Mouse (Mus musculus): ENCODE results near the gene Mical3. TPM values are rescaled to one million over a fixed set of nuclear protein-coding genes. Genes with fewer than 3 reads are reported as not detected.

Mical3 gene
- polyA plus RNA-seq, 1 experiment: 67.4 TPM

- Histone ChIP-seq H3K27ac (ENCODE audit: insufficient read depth, low read length) (no peak overlapping the region), H3K4me1 (ENCODE audit: control insufficient read depth, insufficient read depth, low read length) (0 out of 2 replicates have a peak, but pooled peaks cover 1% of the 10 kb centered on the region), H3K4me3 (ENCODE audit: insufficient read depth, low read length) (no peak overlapping the region)
- TF ChIP-seq POLR2A (IDR thresholded peaks at IDR 0.05; ENCODE audit: extremely low read depth, insufficient read depth, low read length): no peak
Observed at GRCm38 (mm10) chr6:121017436-121018031, 113.3 kb downstream of the Mical3 start.

- TF ChIP-seq POLR2A (IDR thresholded peaks at IDR 0.05; ENCODE audit: extremely low read depth, insufficient read depth, low read length) (no peak), CTCF (IDR thresholded peaks at IDR 0.05; ENCODE audit: extremely low read depth, insufficient read depth, low read length) (no peak)
- Histone ChIP-seq H3K4me1 (ENCODE audit: control insufficient read depth, insufficient read depth, low read length) (0 out of 2 replicates have a peak, but pooled peaks cover 1% of the 10 kb centered on the region), H3K4me3 (ENCODE audit: insufficient read depth, low read length) (no peak overlapping the region), H3K27ac (ENCODE audit: insufficient read depth, low read length) (no peak overlapping the region)
Observed at GRCm38 (mm10) chr6:121016097-121016496, 114.7 kb downstream of the Mical3 start.

- no peak for TF ChIP-seq POLR2A (IDR thresholded peaks at IDR 0.05; ENCODE audit: extremely low read depth, insufficient read depth, low read length)
- no peak for TF ChIP-seq CTCF (IDR thresholded peaks at IDR 0.05; ENCODE audit: extremely low read depth, insufficient read depth, low read length)
- Histone ChIP-seq H3K4me3 (ENCODE audit: insufficient read depth, low read length) (no peak overlapping the region), H3K4me1 (ENCODE audit: control insufficient read depth, insufficient read depth, low read length) (0 out of 2 replicates have a peak, but pooled peaks cover 1% of the 10 kb centered on the region), H3K27ac (ENCODE audit: insufficient read depth, low read length) (no peak overlapping the region)
Observed at GRCm38 (mm10) chr6:121014339-121014738, 116.5 kb downstream of the Mical3 start.

DNA sequence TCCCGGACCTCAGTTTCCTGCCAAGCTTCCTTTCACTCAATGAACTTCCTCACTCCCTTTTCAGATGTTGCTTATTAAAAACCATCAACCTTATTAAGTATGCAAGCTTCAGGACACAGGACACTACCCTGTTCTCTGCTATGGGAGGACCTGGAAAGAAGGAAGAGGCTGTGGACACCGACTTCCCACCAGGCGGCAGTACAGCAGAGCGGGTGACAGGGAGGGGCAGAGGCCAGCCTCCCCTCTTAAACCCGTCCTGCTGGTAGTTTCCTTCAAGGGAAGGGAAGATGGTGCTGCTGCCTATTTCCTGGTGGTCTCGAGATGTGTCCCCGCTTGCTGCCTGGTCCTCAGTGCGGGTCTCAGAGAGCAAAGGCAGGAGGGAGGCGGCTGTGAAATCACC lies 117.0 kb downstream of the Mical3 start:
- no peak overlapping the region for H3K27ac ChIP-seq (ENCODE audit: insufficient read depth, low read length)
- TF ChIP-seq POLR2A (IDR thresholded peaks at IDR 0.05; ENCODE audit: extremely low read depth, insufficient read depth, low read length) (no peak), CTCF (IDR thresholded peaks at IDR 0.05; ENCODE audit: extremely low read depth, insufficient read depth, low read length) (peak; percentile 54)
- H3K4me1 ChIP-seq (ENCODE audit: control insufficient read depth, insufficient read depth, low read length): 0 out of 2 replicates have a peak, but pooled peaks cover 1% of the 10 kb centered on the region

DNA sequence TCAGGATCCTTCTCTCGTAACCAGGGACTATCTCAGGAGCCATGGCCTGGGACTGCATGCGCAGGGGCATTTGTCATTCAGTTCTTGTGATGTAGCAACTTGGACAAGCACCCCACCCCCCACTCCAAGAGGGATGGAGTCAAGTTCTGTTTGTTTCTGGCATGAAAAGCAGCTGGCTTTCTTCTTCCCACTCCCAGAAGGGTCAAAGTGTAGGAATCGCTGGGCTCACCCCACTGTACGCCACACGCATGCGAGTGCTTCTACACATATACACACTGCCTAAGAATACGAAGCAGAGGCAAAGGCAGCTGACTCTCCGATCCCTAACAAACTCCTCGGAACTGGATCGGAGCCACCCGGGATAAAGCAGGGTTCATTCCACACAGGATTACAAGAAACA lies 119.1 kb downstream of the Mical3 start:
- H3K4me3 ChIP-seq (ENCODE audit: insufficient read depth, low read length): no peak overlapping the region
- TF ChIP-seq POLR2A (IDR thresholded peaks at IDR 0.05; ENCODE audit: extremely low read depth, insufficient read depth, low read length): no peak
- no peak for TF ChIP-seq CTCF (IDR thresholded peaks at IDR 0.05; ENCODE audit: extremely low read depth, insufficient read depth, low read length)
- no peak overlapping the region for H3K27ac ChIP-seq (ENCODE audit: insufficient read depth, low read length)
- no peaks in the 10 kb centered on the region for H3K4me1 ChIP-seq (ENCODE audit: control insufficient read depth, insufficient read depth, low read length)

More for the DNA sequence above, 117.0 kb downstream of the Mical3 start:
- no peak overlapping the region for H3K4me3 ChIP-seq (ENCODE audit: insufficient read depth, low read length)

DNA sequence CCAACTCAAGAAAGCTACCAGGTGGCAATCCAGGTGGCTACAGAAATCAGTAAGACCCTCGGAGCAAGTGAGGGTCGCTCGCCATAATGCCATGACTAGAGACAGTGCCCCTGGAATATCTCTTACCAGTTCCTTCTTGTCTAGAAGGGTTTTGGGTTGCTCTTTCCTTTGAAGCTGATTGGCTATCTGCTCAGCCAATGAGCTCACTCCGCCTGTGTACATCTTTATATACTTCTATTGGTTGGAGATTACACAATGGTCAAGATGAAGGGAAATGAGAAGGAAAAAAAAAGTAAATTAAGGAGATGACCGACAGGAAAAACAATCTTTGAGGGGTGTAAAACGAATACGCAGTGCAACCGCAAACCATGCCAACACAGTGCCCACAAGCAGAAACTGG lies 121.1 kb downstream of the Mical3 start:
- H3K4me1 ChIP-seq (ENCODE audit: control insufficient read depth, insufficient read depth, low read length): no peaks in the 10 kb centered on the region
- TF ChIP-seq POLR2A (IDR thresholded peaks at IDR 0.05; ENCODE audit: extremely low read depth, insufficient read depth, low read length): no peak
- no peak for TF ChIP-seq CTCF (IDR thresholded peaks at IDR 0.05; ENCODE audit: extremely low read depth, insufficient read depth, low read length)
- no peak overlapping the region for H3K4me3 ChIP-seq (ENCODE audit: insufficient read depth, low read length)
- H3K27ac ChIP-seq (ENCODE audit: insufficient read depth, low read length): no peak overlapping the region

DNA sequence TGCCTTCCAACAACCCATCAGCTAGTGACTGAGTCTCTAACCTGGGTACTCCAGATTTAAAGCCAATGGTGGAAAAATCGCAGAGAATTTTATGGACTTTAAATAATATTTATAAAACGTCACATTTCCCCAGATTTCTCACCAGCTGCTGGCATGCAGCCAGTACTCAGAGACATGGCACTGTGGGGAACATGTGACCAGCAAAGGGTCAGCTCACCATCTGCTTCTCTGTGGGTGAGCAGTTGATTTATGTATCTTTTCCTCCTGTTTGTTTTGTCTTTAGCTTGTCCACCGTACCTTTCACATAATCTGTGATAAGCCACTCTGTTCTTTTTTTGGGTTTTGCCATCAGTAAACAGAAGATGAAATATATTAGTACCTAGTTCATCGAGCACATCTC lies 125.8 kb downstream of the Mical3 start:
- no peak for TF ChIP-seq CTCF (IDR thresholded peaks at IDR 0.05; ENCODE audit: extremely low read depth, insufficient read depth, low read length)
- TF ChIP-seq POLR2A (IDR thresholded peaks at IDR 0.05; ENCODE audit: extremely low read depth, insufficient read depth, low read length): no peak
- Histone ChIP-seq H3K4me3 (ENCODE audit: insufficient read depth, low read length) (no peak overlapping the region), H3K4me1 (ENCODE audit: control insufficient read depth, insufficient read depth, low read length) (no peaks in the 10 kb centered on the region), H3K27ac (ENCODE audit: insufficient read depth, low read length) (no peak overlapping the region)

DNA sequence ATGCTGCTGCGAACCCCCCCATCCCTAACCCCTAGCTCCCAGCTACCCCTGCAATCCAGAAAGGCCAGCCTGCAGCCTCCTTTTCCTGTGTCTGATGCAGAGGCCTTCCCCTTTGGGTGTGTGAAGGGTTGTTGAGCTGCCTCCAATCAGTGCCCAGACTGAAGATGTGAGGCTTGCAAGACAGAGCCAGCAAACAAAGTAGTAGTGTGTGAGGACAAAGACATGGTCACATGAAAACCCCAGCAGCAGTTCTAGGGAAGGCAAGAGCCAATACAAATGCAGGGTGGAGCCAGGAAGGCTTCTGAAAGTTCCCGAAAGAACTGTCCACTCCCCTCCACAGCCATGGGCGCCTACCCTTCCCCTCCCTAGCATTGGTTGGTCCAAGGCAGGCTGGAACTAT lies 127.8 kb downstream of the Mical3 start:
- Histone ChIP-seq H3K4me3 (ENCODE audit: insufficient read depth, low read length) (no peak overlapping the region), H3K27ac (ENCODE audit: insufficient read depth, low read length) (0 out of 2 replicates have a peak overlapping the region, but pooled peaks have one; percentile 21), H3K4me1 (ENCODE audit: control insufficient read depth, insufficient read depth, low read length) (no peaks in the 10 kb centered on the region)
- no peak for TF ChIP-seq CTCF (IDR thresholded peaks at IDR 0.05; ENCODE audit: extremely low read depth, insufficient read depth, low read length)
- TF ChIP-seq POLR2A (IDR thresholded peaks at IDR 0.05; ENCODE audit: extremely low read depth, insufficient read depth, low read length): no peak

GRCm38 (mm10) chr6:120999860-121000526 lies 130.8 kb downstream of the Mical3 start:
- H3K4me1 ChIP-seq (ENCODE audit: control insufficient read depth, insufficient read depth, low read length): no peaks in the 10 kb centered on the region
- no peak overlapping the region for H3K27ac ChIP-seq (ENCODE audit: insufficient read depth, low read length)
- no peak overlapping the region for H3K4me3 ChIP-seq (ENCODE audit: insufficient read depth, low read length)
- TF ChIP-seq CTCF (IDR thresholded peaks at IDR 0.05; ENCODE audit: extremely low read depth, insufficient read depth, low read length) (no peak), POLR2A (IDR thresholded peaks at IDR 0.05; ENCODE audit: extremely low read depth, insufficient read depth, low read length) (no peak)

GRCm38 (mm10) chr6:120999087-120999486 lies 131.7 kb downstream of the Mical3 start:
- no peak for TF ChIP-seq CTCF (IDR thresholded peaks at IDR 0.05; ENCODE audit: extremely low read depth, insufficient read depth, low read length)
- TF ChIP-seq POLR2A (IDR thresholded peaks at IDR 0.05; ENCODE audit: extremely low read depth, insufficient read depth, low read length): no peak
- H3K4me3 ChIP-seq (ENCODE audit: insufficient read depth, low read length): no peak overlapping the region
- no peaks in the 10 kb centered on the region for H3K4me1 ChIP-seq (ENCODE audit: control insufficient read depth, insufficient read depth, low read length)
- H3K27ac ChIP-seq (ENCODE audit: insufficient read depth, low read length): no peak overlapping the region

All from cortical plate, adult 2 months (tissue).